Mouse (Mus musculus): ENCODE measurements around the gene Cmtm4. TPM values are rescaled to one million over a fixed set of nuclear protein-coding genes. Genes with fewer than 3 reads are reported as not detected.
"Not testable (repeated sequence)": the region's sequence is repeated elsewhere in the genome, so short reads cannot be mapped to it uniquely, and the experiment has no call there.

The Cmtm4 gene
- total and polyA plus RNA-seq, 2 experiments: 9.8 to 10.0 TPM

- TF ChIP-seq CTCF (IDR thresholded peaks at IDR 0.05; ENCODE audit: low read depth, low read length): no peak
- no peak for TF ChIP-seq POLR2A (IDR thresholded peaks at IDR 0.05; ENCODE audit: extremely low read depth, insufficient read depth, low read length)
- Histone ChIP-seq H3K79me2 (ENCODE audit: control insufficient read depth, insufficient read depth, low read length) (no peaks in the 10 kb centered on the region), H3K9ac (ENCODE audit: low read depth, low read length) (no peak overlapping the region), H3K27me3 (ENCODE audit: control insufficient read depth, insufficient read depth, low read length) (no peaks in the 10 kb centered on the region), H3K27ac (replicated peaks; ENCODE audit: insufficient read depth, low read depth, low read length) (no peak overlapping the region), H3K4me3 (ENCODE audit: insufficient read depth, low read depth, low read length) (no peak overlapping the region), H3K36me3 (ENCODE audit: control insufficient read depth, insufficient read depth, low read length) (no peaks in the 10 kb centered on the region), H3K4me1 (ENCODE audit: control insufficient read depth, insufficient read depth, low read length) (no peaks in the 10 kb centered on the region)
- no peak for DNase-seq (ENCODE audit: extremely low read depth, low read depth, low spot score)
- WGBS: 71% methylated on average over 5 of the region's 5 CpGs
These were observed 62.7 kb downstream of the Cmtm4 start for GRCm38 (mm10) chr8:104332665-104333631.

- H3K4me1 ChIP-seq (ENCODE audit: control insufficient read depth, insufficient read depth, low read length); H3K27me3 ChIP-seq (ENCODE audit: control insufficient read depth, insufficient read depth, low read length); H3K36me3 ChIP-seq (ENCODE audit: control insufficient read depth, insufficient read depth, low read length); H3K79me2 ChIP-seq (ENCODE audit: control insufficient read depth, insufficient read depth, low read length); DNase-seq (ENCODE audit: extremely low read depth, low read depth, low spot score); H3K9ac ChIP-seq (ENCODE audit: low read depth, low read length); H3K4me3 ChIP-seq (ENCODE audit: insufficient read depth, low read depth, low read length); H3K27ac ChIP-seq (replicated peaks; ENCODE audit: insufficient read depth, low read depth, low read length): not testable (repeated sequence)
- WGBS: 88% methylated on average over 12 of the region's 12 CpGs
These were observed 73.7 kb downstream of the Cmtm4 start, which contains the start of gene Cmtm2b for GRCm38 (mm10) chr8:104321930-104322329. TSS of gene Cmtm2b (plus strand) at chr8:104322230.

GRCm38 (mm10) chr8:104321267-104321666, 74.3 kb downstream of the Cmtm4 start, which contains the start of gene Gm11020:
TSS of gene Gm11020 (plus strand) at chr8:104321567.
- H3K27me3 ChIP-seq (ENCODE audit: control insufficient read depth, insufficient read depth, low read length); H3K4me1 ChIP-seq (ENCODE audit: control insufficient read depth, insufficient read depth, low read length); H3K4me3 ChIP-seq (ENCODE audit: insufficient read depth, low read depth, low read length); H3K36me3 ChIP-seq (ENCODE audit: control insufficient read depth, insufficient read depth, low read length); H3K79me2 ChIP-seq (ENCODE audit: control insufficient read depth, insufficient read depth, low read length); H3K27ac ChIP-seq (replicated peaks; ENCODE audit: insufficient read depth, low read depth, low read length); H3K9ac ChIP-seq (ENCODE audit: low read depth, low read length); DNase-seq (ENCODE audit: extremely low read depth, low read depth, low spot score): not testable (repeated sequence)
- 84% methylated on average over 11 of the region's 11 CpGs for WGBS

GRCm38 (mm10) chr8:104313311-104313710, 82.3 kb downstream of the Cmtm4 start:
- DNase-seq (ENCODE audit: extremely low read depth, low read depth, low spot score): no peak
- H3K9ac ChIP-seq (ENCODE audit: low read depth, low read length): no peak overlapping the region
- H3K36me3 ChIP-seq (ENCODE audit: control insufficient read depth, insufficient read depth, low read length): no peaks in the 10 kb centered on the region
- WGBS: 55% methylated on average over 4 of the region's 4 CpGs
- H3K4me3 ChIP-seq (ENCODE audit: insufficient read depth, low read depth, low read length): no peak overlapping the region
- no peak overlapping the region for H3K27ac ChIP-seq (replicated peaks; ENCODE audit: insufficient read depth, low read depth, low read length)
- H3K27me3 ChIP-seq (ENCODE audit: control insufficient read depth, insufficient read depth, low read length): no peaks in the 10 kb centered on the region
- TF ChIP-seq CTCF (IDR thresholded peaks at IDR 0.05; ENCODE audit: low read depth, low read length) (peak; percentile 45), POLR2A (IDR thresholded peaks at IDR 0.05; ENCODE audit: extremely low read depth, insufficient read depth, low read length) (no peak)
- H3K4me1 ChIP-seq (ENCODE audit: control insufficient read depth, insufficient read depth, low read length): no peaks in the 10 kb centered on the region
- H3K79me2 ChIP-seq (ENCODE audit: control insufficient read depth, insufficient read depth, low read length): no peaks in the 10 kb centered on the region

- H3K27me3 ChIP-seq (ENCODE audit: control insufficient read depth, insufficient read depth, low read length); H3K9ac ChIP-seq (ENCODE audit: low read depth, low read length); H3K36me3 ChIP-seq (ENCODE audit: control insufficient read depth, insufficient read depth, low read length); H3K79me2 ChIP-seq (ENCODE audit: control insufficient read depth, insufficient read depth, low read length); H3K27ac ChIP-seq (replicated peaks; ENCODE audit: insufficient read depth, low read depth, low read length); DNase-seq (ENCODE audit: extremely low read depth, low read depth, low spot score); H3K4me3 ChIP-seq (ENCODE audit: insufficient read depth, low read depth, low read length); H3K4me1 ChIP-seq (ENCODE audit: control insufficient read depth, insufficient read depth, low read length): not testable (repeated sequence)
- WGBS: 91% methylated on average over 3 of the region's 3 CpGs
These were observed 83.6 kb downstream of the Cmtm4 start for GRCm38 (mm10) chr8:104312023-104312422.

- not testable (repeated sequence) for H3K4me1 ChIP-seq (ENCODE audit: control insufficient read depth, insufficient read depth, low read length); H3K27ac ChIP-seq (replicated peaks; ENCODE audit: insufficient read depth, low read depth, low read length); H3K36me3 ChIP-seq (ENCODE audit: control insufficient read depth, insufficient read depth, low read length); H3K27me3 ChIP-seq (ENCODE audit: control insufficient read depth, insufficient read depth, low read length); H3K79me2 ChIP-seq (ENCODE audit: control insufficient read depth, insufficient read depth, low read length); H3K4me3 ChIP-seq (ENCODE audit: insufficient read depth, low read depth, low read length); H3K9ac ChIP-seq (ENCODE audit: low read depth, low read length)
- WGBS: 73% methylated on average over 36 of the region's 36 CpGs
- peak; percentile 20 for DNase-seq (ENCODE audit: extremely low read depth, low read depth, low spot score)
These were observed 86.0 kb downstream of the Cmtm4 start, which contains the start of the genes Gm45711 and Cmtm1 for GRCm38 (mm10) chr8:104309441-104310155. TSS of gene Gm45711 (minus strand) at chr8:104310081. TSS of gene Cmtm1 (minus strand) at chr8:104310145.

- H3K27ac ChIP-seq (replicated peaks; ENCODE audit: insufficient read depth, low read depth, low read length); H3K4me3 ChIP-seq (ENCODE audit: insufficient read depth, low read depth, low read length); H3K4me1 ChIP-seq (ENCODE audit: control insufficient read depth, insufficient read depth, low read length); H3K9ac ChIP-seq (ENCODE audit: low read depth, low read length); DNase-seq (ENCODE audit: extremely low read depth, low read depth, low spot score); H3K27me3 ChIP-seq (ENCODE audit: control insufficient read depth, insufficient read depth, low read length); H3K36me3 ChIP-seq (ENCODE audit: control insufficient read depth, insufficient read depth, low read length); H3K79me2 ChIP-seq (ENCODE audit: control insufficient read depth, insufficient read depth, low read length): not testable (repeated sequence)
- WGBS: 46% methylated on average over 6 of the region's 6 CpGs
These were observed 87.3 kb downstream of the Cmtm4 start for GRCm38 (mm10) chr8:104308341-104308740.
